Mouse (Mus musculus) heart, postnatal 14 days (tissue): ENCODE results near the gene Mrps10. TPM values are rescaled to one million over a fixed set of nuclear protein-coding genes. Genes with fewer than 3 reads are reported as not detected.
"Not testable (repeated sequence)": the region's sequence is repeated elsewhere in the genome, so short reads cannot be mapped to it uniquely, and the experiment has no call there.

Experiments used
- DNase-seq, 2 experiments: peaks; one replicate each; pipeline ENCODE4 v3.0.0; 2021 to 2022
- intact Hi-C: fragments of 180-260 bp; cut with DNase I; formaldehyde crosslinking; loops from one replicate; pipeline ENCODE4 v1.15.1; 2025
- total RNA-seq, 2 experiments: library from RNA; stranded (reverse); gene quantifications; 2 replicates each; pipeline ENCODE4 v1.2.3; 2021

The Mrps10 gene
- total RNA-seq, 2 experiments from 2014 or later = 25.1 to 26.2 TPM

DNA sequence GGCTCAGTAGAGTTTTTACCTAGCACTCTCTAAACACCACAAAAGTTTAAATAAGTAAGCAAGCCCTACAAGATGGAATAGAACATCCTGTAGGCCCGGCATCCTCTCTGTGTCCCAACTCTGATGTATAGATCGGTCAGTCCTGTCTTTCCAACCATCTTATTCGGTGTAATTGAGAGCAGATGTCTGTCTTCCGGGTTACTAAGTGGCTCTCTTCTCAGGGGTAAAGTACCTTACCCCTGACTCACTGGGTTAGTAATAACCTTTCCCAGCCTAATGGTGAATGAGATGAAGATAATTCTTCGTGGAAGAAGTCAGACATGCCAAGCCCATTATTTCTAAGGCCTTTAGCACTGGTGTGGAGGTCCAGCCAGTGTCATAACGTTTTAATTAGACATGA is 5.3 kb downstream of the Mrps10 start:
- no peak for DNase-seq
- intact Hi-C loops = loop anchor here (5.0 kb wide), 1 partner anchor 108 kb away; no protein-coding TSS in a partner anchor

DNA sequence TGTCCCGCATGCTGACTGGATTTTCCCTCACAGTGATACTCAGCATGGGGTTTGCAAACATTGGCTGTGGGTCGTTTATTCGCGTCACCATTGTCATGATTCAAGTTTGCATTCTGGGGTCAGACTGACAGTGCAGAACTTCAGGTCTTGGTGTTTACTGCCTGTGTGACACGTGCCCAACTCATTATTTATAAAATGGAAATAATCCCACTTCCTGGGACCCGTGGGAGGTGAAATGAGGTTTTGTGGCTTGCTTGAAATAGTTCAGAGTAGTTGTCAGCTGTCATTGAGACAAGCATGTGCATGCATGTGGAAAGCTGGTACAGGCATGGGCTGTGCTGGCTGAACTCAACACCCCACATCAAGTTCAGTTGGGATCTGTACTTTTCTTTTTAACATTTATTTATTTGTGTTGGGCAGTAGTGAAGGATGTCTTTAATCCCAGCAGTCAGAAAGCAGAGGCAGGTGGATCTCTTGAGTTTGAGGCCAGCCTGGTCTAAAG is 8.1 kb downstream of the Mrps10 start:
- intact Hi-C loops = no loop called here
- DNase-seq = no peak

DNA sequence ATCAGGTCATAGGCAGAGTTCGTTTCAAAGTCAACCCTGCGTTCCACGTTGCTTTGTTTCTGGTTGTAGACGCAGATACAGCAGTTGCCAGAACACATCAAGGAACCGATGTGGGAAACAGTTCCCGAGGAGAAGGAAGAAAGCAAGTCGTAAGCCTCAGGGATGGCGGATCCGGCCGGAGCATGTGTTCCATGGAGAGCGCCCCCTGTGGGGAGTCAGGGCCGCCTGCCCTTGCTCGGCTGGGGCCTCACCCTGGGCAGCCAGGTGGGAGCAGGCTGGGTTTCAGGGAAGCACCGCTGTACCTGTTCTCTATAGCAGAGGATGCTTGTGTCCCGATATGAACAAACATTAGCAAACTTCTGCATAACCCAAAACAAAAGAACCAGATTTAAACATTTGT is 9.4 kb downstream of the Mrps10 start:
- intact Hi-C loops = no loop called here
- DNase-seq = no peak

DNA sequence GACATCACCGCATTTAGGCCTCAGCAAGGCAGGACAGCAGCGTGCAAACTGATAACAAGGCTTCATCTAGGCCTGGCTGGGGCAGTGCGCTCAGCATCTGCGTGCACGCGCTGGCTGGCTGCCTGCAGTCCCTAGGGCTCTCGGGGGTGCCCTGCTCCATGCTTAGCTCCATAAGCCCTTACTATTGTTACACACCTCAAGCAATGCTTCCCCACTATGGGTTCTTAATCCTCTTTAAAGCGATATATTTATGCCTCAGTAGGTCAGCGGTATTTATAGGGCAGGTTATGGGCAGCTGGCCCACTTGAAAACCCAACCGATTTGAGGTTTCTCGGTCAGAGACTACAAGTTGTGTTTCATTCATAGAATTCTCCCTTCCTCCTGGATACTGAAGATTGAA is 13.2 kb downstream of the Mrps10 start:
- no peak for DNase-seq
- intact Hi-C loops = no loop called here

DNA sequence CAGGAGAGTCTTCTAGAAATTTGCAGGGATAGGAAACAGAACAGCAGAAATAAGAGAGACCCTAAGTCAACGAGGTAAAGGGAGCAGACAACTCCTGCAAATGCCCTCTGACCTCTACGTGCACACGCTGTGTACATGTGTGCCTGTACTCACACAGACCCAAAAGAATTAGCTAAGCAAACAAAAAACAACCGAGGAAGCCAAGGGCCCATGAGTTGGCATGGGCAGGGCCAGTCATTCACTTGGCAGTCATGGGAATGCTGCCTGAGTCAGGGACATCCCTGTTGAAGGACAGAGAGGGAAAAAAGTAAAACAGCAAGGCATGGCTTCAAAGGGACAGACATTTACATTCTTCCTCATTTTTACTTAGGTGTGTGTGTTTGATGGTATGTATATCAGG is 14.6 kb downstream of the Mrps10 start:
- intact Hi-C loops = no loop called here
- no peak for DNase-seq

DNA sequence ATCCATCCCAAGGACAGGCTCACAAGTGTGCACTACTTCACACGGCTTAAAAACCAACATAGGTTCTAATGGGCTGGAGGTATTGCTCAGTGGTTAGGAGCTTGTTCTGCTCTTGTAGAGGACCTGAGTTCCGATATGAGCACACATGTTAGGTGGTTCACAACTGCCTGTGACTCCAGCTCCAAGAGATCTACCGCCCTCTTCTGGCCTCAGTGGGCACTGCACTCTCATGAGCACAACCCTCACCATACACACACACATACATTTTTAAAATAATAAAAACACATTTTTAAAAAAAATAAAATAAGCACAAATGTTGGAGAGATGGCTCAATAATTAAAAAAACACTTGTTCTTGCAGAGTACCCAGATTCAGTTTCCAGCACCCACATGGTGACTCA is 15.4 kb downstream of the Mrps10 start:
- intact Hi-C loops = no loop called here
- no peak for DNase-seq

DNA sequence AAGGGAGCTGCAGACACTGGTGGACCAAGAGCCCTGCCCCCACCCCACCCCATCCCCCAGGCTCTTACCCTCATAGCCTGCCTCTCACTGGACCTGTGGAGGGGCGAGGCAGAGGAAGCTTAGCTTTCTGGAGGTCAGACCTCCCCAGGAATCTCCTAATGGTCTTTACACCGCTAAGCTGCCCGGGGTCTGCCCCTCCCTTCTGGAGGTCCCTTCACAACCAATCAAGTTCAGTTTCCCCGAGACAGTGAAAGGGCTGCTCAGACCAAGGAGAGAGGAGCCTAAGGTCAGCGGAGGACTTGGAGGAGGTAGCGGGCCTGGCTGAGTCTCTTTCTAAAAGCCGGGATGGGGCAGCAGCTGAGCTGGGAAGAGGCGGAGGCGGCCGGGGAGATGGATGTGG is 16.5 kb downstream of the Mrps10 start, which contains the start of gene Guca1b:
Gene Guca1b (plus strand): TSS at position 249 of the 400 bp plus-strand sequence.
- no peak for DNase-seq
- intact Hi-C loops = loop anchor here (5.0 kb wide), 1 partner anchor 97 kb away; no protein-coding TSS in a partner anchor

DNA sequence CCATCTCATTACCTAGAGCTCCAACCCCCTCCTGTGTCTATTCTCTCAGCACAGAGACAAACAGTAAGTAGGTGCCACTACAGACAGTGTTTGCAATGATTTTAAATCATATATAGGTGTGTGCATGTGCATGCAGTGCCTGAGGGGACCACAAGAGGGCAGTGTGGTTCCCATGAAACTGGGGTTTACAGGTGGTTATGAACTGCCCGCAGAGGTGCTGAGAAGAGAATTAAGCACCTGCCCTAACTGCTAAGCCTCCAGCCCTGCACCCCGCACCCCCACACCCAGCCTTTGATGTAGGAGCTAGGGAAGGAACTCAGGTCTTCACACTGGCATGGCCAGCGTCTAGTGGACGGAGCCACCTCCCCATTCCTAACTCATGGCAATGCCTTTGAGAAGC is 18.0 kb downstream of the Mrps10 start:
- intact Hi-C loops = loop anchor here (5.0 kb wide), 1 partner anchor 96 kb away; no protein-coding TSS in a partner anchor
- peak; percentile 30 to 56 for DNase-seq

DNA sequence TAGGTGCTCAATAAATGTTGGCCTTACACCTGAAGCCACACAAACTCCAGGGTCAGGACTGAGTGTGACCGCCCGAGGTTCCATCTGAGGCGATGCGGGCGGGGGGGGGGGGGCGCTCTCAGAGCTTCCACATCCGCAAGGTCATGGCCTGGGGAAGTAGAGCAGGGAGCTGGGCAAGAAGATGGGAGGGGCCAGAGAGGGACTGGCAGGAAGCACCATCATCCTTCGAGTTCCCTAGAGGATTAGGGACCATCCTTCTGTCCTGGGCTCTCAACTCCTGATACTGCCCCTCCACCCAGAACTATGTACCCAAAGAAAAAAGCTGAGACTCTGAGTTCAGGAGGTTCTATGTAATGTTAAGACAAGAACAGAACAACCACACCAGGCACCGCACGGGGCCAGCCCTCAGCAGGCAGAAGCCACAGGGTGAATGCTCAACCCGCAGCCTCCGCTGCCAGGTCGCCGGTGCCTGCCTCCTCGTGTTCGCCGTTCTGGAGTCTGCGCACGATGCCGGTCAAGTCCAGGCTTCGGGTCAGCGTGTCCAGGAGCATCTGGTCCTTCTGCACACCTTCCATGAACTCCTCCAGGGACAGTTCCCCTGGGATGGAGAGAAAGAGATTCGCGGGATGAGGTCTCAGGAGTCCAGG is 25.7 kb downstream of the Mrps10 start:
- peak; percentile 7 to 10 for DNase-seq
- intact Hi-C loops = no loop called here

DNA sequence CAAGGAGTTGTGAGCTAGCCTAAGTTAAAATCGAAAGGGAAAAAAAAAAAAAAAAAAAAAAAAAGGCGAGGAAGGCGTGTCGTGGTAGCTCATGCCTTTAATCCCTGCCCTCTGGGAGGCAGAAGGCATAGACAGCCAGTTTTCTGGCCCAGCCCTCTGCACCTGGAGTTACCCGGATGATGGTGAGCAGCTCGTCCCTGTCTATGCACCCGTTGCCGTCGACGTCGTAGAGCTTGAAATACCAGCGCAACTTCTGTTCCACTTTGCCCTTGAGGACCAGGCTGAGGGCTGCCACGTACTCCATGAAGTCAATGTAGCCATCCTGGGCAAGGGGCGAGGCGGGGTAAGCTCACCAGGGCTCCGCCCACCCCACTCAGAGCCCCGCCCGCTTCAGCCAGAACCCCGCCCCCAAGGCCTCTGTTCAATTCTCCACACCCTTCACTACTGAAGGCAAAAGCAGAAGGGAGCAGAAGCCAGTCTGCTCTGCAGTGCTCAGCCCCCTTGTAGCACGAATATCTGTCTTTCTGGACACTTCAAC is 26.8 kb downstream of the Mrps10 start:
- intact Hi-C loops = no loop called here
- DNase-seq = peak; percentile 39 to 54

DNA sequence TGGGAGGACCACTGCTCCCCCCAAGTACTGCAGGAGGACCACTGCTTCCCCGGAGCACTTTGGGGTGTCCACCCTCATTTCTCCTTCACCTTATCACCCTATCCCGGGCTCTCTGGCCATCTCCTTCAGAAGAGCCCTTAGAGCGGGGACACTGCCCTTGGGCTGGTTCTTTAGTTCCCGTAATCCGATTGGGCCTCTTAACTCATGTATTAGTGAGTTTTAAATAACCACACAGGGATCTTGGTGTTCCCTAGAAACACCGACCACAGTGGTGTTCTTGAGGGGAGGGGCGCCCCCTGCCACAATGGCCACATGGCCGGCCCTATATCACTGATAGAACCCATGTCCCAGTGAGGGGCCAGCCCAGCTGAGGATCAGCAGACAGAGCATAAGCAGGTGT is 30.4 kb downstream of the Mrps10 start:
- DNase-seq = no peak
- intact Hi-C loops = no loop called here

DNA sequence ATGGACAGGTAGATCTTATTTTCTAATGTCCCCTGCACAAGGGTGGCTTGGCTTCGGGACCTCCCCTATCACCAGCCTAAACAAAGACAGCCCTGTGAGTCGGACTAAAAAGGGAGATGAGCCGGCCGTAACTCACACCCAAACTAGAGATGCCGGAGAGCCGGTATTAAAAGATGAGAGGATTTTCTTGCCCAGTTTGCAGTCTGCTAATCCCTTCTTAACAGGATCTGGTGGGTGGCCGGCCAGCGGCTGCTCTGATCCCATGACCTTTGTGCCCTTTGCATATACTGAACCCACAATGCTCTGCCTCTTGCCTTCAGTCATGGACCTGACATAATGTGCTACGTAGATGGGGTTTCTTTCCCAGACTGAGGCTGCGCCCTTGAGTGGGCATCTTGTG is 31.8 kb downstream of the Mrps10 start, which contains the start of gene Guca1a:
Gene Guca1a (minus strand): TSS at position 134 of the 400 bp plus-strand sequence.
- intact Hi-C loops = loop anchor here (10.0 kb wide), 1 partner anchor 204 kb away; no protein-coding TSS in a partner anchor
- no peak for DNase-seq

DNA sequence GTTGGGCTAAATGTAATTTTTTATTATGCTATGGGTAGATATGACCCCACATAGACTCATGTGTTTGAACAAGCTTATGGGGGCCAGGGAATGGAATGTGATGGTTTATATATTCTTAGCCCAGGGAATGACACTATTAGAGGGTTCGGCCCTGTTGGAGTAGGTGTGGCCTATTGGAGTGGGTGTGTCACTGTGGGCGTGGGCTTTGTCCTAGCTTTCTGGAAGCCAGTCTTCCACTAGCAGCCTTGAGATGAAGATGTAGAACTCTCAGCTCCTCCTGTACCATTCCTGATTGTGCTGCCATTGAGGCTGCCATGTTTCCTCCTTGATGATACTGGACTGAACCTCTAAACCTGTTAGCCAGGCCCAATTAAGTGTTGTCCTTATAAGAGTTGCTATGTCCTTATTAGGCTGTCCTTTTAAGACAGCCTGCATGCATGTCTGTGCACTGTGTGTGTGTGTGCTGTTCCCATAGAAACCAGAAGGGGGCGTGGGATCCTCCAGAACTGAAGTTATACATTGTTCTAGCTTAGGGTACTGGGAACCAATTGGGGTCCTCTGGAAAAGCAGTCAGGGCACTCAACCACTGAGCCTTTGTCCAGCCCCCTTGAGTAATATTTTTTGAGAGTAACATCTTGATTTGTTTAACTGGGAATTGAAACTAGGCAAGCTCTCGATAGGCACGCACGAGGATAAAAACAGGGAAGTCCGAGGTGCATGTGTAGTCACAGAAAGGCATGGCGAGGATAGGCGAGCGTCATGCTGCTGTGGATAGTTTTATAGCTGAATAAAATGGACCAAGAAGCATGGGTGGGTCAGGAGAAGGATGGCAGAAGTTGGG is 39.2 kb downstream of the Mrps10 start:
- intact Hi-C loops = loop anchor here (2.0 to 10.0 kb wide), 2 partner anchors 75 to 197 kb away; no protein-coding TSS in a partner anchor
- DNase-seq = no peak

DNA sequence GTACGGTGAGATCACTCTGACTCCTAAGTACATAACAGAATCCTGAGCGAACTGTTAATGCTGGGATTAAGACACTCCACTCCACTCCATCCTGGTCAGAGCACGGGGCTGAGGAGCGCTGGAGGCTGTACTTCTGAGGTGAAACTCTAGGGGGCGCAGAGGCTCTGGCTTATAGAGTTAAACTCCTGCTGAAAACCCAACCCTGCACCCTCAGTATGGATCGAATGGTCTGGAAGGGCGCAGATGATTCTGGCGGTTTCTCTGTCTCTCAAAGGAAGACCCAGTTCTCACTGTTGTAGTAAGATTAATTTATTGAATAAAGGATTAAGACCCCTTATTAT is 39.8 kb downstream of the Mrps10 start:
- intact Hi-C loops = loop anchor here (2.0 to 10.0 kb wide), 2 partner anchors 74 to 196 kb away; no protein-coding TSS in a partner anchor

DNA sequence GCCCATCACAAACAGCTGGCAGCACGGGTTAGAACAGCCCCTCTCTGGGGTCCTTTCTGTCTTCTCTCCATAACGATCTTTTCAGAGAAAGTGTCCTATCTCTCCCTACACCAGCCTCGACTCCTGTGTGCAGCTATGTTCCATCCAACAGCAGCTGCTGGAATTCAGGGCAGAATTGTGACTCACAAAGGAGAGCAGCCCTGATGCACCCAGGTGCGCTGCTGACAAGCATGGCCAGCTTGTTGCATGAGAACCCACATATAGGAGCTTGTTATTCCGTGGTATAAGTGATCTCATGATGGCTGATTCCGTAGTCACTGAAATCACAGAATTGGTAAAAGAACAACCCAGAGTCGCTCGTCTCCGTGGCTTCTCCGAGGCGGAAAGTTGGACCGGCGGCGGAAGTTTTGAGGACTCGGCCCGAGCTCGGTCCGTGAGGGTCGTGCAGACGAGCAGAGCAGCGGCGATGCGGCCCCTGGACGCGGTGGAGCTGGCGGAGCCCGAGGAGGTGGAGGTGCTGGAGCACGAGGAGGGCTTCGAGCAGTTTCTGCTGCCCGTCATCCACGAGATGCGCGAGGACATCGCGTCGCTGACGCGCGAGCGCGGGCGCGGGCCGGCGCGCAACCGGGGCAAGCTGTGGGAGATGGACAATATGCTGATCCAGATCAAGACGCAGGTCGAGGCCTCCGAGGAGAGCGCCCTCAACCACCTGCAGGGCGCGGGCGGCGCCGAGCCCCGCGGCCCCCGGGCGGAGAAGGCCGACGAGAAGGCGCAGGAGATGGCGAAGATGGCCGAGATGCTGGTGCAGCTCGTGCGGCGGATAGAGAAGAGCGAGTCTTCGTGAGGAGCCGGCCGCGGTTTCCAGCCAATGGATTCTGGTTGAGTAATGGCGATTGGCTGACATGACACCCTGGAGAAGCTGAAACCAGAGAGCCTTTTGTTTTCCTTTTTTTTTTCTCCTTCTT is 41.5 kb downstream of the Mrps10 start:
- intact Hi-C loops = loop anchor here (2.0 to 10.0 kb wide), 2 partner anchors 73 to 195 kb away; no protein-coding TSS in a partner anchor
- DNase-seq = peak; percentile 20 to 21

More for the DNA sequence above, 39.8 kb downstream of the Mrps10 start:
- peak; percentile 67 to 79 for DNase-seq

DNA sequence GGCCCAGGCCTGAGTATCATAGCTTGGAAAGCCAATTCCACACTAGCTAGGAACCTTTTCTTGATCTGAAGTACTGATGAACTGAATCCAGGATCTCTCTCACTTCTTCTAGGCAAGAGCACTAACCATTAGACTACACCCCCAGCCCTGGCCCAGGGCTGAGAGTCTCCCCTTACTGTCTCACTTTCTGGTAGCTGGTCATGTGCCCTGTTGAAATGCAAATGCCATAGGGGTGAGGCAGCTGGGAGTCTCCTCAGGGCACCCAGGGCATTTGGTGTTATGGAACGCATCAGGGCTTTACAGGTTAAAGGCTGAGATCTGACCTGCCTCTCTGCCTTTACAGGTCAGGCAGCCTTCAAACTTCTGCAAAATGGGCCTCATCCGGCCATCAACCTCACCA is 51.5 kb downstream of the Mrps10 start:
- intact Hi-C loops = no loop called here
- no peak for DNase-seq

DNA sequence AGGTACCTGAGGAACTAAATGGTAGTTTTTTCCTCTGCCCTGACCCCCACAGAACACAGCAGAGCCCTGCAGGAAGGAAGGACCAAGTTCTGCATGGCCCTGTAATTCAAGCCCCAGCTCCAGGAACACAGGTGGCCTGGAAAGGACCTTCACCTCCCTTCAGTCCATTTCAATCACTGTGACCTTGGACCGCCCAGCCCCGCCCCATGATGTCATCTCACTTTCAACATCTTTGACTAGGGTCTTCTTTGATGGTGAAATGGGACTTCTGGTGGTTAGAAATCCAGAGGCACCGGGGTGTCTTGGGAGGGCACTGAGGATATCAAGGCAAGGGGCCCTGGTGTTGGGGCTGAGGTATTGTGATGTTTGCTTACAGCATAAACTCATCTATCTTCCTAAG is 52.9 kb downstream of the Mrps10 start:
- DNase-seq = no peak

DNA sequence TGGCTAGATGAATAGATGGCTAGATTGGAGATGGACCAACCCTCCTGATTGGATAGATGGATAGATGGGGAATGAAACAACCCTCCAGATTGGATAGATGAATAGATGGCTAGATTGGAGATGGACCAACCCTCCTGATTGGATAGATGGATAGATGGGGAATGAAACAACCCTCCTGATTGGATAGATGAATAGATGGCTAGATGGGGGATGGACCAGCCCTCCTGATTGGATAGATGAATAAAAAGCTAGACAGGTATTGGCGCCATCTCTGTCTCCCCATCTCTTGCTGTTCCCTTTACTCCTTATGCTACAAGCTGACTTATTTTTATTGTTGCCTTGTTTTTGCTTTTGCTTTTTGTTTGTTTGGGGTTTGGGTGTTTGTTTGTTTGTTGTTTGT is 53.9 kb downstream of the Mrps10 start:
- intact Hi-C loops, DNase-seq: not testable (repeated sequence)

More for the DNA sequence above, 52.9 kb downstream of the Mrps10 start:
- intact Hi-C loops = no loop called here

DNA sequence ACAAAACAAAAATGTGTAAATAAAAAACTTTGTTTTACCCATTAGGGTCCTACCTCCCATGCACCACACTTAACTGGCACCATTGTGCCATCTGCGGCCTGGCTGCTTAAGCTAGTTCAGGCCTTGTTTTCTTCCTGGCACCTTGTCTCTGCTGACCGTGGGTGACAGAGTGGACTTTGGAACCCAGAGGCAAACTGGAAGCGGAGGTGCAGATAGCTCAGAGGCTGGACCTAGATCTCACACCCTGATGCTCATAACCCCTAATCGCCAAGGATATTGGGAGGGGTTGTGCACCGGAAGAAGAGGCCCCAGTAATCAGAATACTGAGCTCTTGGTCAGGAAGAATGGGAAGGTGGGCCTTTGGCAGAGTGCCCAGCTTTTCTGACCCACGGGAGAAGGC is 55.5 kb downstream of the Mrps10 start:
- intact Hi-C loops = no loop called here
- no peak for DNase-seq

DNA sequence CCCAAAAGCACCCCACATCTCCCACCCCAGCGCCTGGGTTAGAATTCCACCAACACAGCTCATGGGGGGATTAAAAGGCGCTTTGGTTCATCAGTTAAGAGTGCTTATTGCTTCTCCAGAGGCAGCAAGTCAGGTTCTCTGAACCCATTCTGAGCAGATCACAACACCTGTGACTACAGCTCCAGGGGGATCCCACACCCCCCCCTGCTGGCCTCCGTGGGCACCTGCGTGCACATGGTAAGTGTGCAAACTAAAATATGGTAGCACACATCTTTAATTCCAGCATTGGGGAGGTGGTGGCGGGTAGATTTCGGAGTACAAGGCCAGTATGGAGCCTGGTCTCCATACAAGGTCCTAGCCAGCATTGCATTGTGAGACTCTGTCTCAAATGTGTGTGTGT is 58.6 kb downstream of the Mrps10 start:
- intact Hi-C loops = loop anchor here (5.0 kb wide), 1 partner anchor 390 kb away; no protein-coding TSS in a partner anchor

More for the DNA sequence above, 58.6 kb downstream of the Mrps10 start:
- DNase-seq = no peak
